Mouse (Mus musculus) bone marrow macrophage, adult 2 months (primary cell): ENCODE results near the gene Gm5134.

ENCODE experiments used
- CTCF ChIP-seq: IDR thresholded peaks from 2 replicates; pipeline ENCODE4 v1.5.1; 2012; ENCODE audit warnings: low read depth, mild to moderate bottlenecking, low read length, moderate library complexity
- POLR2A ChIP-seq: IDR thresholded peaks from 2 replicates; pipeline ENCODE4 v1.6.1; 2012; ENCODE audit warnings: mild to moderate bottlenecking, low read depth, low read length, borderline replicate concordance

GRCm38 (mm10) chr10:75934991-75935390 lies 19.3 kb upstream of the Gm5134 start:
- no peak for TF ChIP-seq CTCF
- TF ChIP-seq POLR2A = no peak
